Mouse (Mus musculus) hindbrain, embryonic 13.5 days (tissue): ENCODE results near the gene Mrpl12. TPM values are rescaled to one million over a fixed set of nuclear protein-coding genes. Genes with fewer than 3 reads are reported as not detected.

Source experiments
- ATAC-seq: fragments of 200-750 bp; cut with Nextera tagmentation; 2 replicates; pipeline ENCODE4 v1.8.0; 2017; ENCODE audit warnings: moderate TSS enrichment; ENCODE audit not compliant: low FRiP score
- H3K27ac ChIP-seq: fragments of 300-500 bp; sonication (generic); 2 replicates; pipeline ENCODE4 v1.5.1; 2015; ENCODE audit warnings: inconsistent platforms, mild to moderate bottlenecking, moderate library complexity
- H3K27me3 ChIP-seq: fragments of 300-500 bp; sonication (generic); 2 replicates; pipeline ENCODE4 v1.6.1; 2015; ENCODE audit warnings: mild to moderate bottlenecking, inconsistent platforms
- H3K36me3 ChIP-seq: fragments of 300-500 bp; sonication (generic); 2 replicates; pipeline ENCODE4 v1.6.1; 2015; ENCODE audit warnings: mild to moderate bottlenecking, inconsistent platforms
- H3K4me1 ChIP-seq: fragments of 300-500 bp; sonication (generic); replicated peaks from 2 replicates; pipeline ENCODE4 v1.6.1; 2015; ENCODE audit warnings: inconsistent platforms
- H3K4me2 ChIP-seq: fragments of 300-500 bp; sonication (generic); 2 replicates; pipeline ENCODE4 v1.6.1; 2015; ENCODE audit warnings: inconsistent platforms, mild to moderate bottlenecking, moderate library complexity
- H3K4me3 ChIP-seq: fragments of 300-500 bp; sonication (generic); 2 replicates; pipeline ENCODE4 v1.5.1; 2015; ENCODE audit warnings: mild to moderate bottlenecking, inconsistent platforms
- H3K9ac ChIP-seq: fragments of 300-500 bp; sonication (generic); 2 replicates; pipeline ENCODE4 v1.6.1; 2015; ENCODE audit warnings: mild to moderate bottlenecking, inconsistent platforms
- H3K9me3 ChIP-seq: fragments of 300-500 bp; sonication (generic); 2 replicates; pipeline ENCODE4 v1.6.1; 2016; ENCODE audit warnings: inconsistent platforms
- WGBS: fragments of 180-500 bp; shearing (Covaris S2); methylation state at CpG from one replicate; pipeline ENCODE4 v1.1.7; 2015; 5-methylcytosine and 5-hydroxymethylcytosine counted together
- polyA plus RNA-seq: library from polyadenylated mRNA; unstranded; fragments of >200 nt; fragmentation: Nextera tagmentation; extraction: Ambion mirVana; gene quantifications from 2 replicates; pipeline ENCODE4 v1.2.1, GENCODE M21; 2015

Gene Mrpl12
- polyA plus RNA-seq, 1 experiment from 2014 or later, result 108 TPM

DNA sequence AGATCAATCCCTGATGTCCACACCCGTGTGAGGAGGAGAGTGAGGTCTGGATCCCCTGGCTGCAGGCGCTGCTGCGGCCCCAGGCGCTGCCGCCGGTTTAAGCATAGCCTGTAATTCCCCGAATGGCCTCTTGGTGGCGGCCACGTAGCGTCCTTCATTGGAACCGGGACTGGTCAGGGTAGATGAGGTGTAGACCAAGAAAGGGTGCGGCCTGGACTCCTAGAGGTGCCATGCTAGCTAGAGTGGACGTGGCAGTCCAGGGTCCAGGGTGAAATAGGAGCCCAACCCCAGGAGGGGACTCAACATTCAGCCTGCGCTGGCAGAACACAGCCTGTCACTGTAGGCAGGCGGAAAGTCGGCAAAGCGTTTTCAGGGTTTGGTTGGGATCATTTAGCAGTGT lies 31.2 kb downstream of the Mrpl12 start:
- H3K4me2 ChIP-seq, result no peak overlapping the region
- ATAC-seq, result 0 out of 2 replicates have a peak, but pooled peaks have one; percentile 43
- 0 out of 2 replicates have a peak, but pooled peaks cover 6% of the 10 kb centered on the region for H3K27me3 ChIP-seq
- no peak overlapping the region for H3K4me3 ChIP-seq
- no peak overlapping the region for H3K9ac ChIP-seq
- 16% methylated on average over 17 of the region's 17 CpGs for WGBS
- no peaks in the 10 kb centered on the region for H3K9me3 ChIP-seq
- H3K36me3 ChIP-seq, result no peaks in the 10 kb centered on the region
- peaks cover 6% of the 10 kb centered on the region for H3K4me1 ChIP-seq
- H3K27ac ChIP-seq, result no peak overlapping the region

- 65% methylated on average over 4 of the region's 4 CpGs for WGBS
Observed at GRCm38 (mm10) chr11:120517147-120517546, 32.7 kb downstream of the Mrpl12 start.

GRCm38 (mm10) chr11:120518027-120518426 lies 33.6 kb downstream of the Mrpl12 start:
- Histone ChIP-seq H3K4me3 (no peak overlapping the region), H3K27ac (no peak overlapping the region), H3K4me1 (peaks cover 2% of the 10 kb centered on the region; the same call in 1 of the 2 replicates), H3K9me3 (no peaks in the 10 kb centered on the region), H3K27me3 (0 out of 2 replicates have a peak, but pooled peaks cover 3% of the 10 kb centered on the region), H3K4me2 (no peak overlapping the region), H3K9ac (no peak overlapping the region), H3K36me3 (no peaks in the 10 kb centered on the region)
- ATAC-seq, result no peak
- WGBS, result 69% methylated on average over 6 of the region's 6 CpGs

More at GRCm38 (mm10) chr11:120517147-120517546, 32.7 kb downstream of the Mrpl12 start:
- H3K4me3 ChIP-seq, result no peak overlapping the region
- 0 out of 2 replicates have a peak, but pooled peaks cover 3% of the 10 kb centered on the region for H3K27me3 ChIP-seq
- H3K4me1 ChIP-seq, result peaks cover 4% of the 10 kb centered on the region; the same call in 1 of the 2 replicates
- no peak overlapping the region for H3K4me2 ChIP-seq
- H3K27ac ChIP-seq, result no peak overlapping the region
- no peaks in the 10 kb centered on the region for H3K36me3 ChIP-seq
- no peak for ATAC-seq
- H3K9me3 ChIP-seq, result no peaks in the 10 kb centered on the region
- no peak overlapping the region for H3K9ac ChIP-seq

DNA sequence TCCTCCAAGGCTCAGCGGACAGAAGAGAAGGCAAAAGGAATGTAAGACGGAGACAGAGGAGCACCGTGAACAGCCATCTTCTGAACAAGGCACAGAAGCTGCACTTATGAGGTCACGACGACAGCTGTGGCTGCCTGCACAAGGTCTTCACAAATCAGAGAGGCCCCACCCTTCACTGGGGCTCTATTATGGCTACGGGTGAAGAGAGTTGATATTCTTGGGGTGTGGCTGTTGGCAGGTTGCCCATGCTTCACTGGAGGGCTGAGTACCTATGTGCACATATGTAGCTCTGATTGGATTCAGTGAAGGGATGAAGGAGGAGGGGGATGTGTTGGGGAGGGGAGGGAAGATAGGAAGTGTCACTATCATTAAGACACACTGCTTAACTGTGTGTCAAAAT lies 34.1 kb downstream of the Mrpl12 start:
- no peak for ATAC-seq
- Histone ChIP-seq H3K9ac (no peak overlapping the region), H3K9me3 (no peaks in the 10 kb centered on the region), H3K4me2 (no peak overlapping the region), H3K4me1 (no peaks in the 10 kb centered on the region), H3K27me3 (0 out of 2 replicates have a peak, but pooled peaks cover 3% of the 10 kb centered on the region), H3K36me3 (no peaks in the 10 kb centered on the region), H3K4me3 (no peak overlapping the region), H3K27ac (no peak overlapping the region)
- WGBS, result 75% methylated on average over 6 of the region's 6 CpGs

GRCm38 (mm10) chr11:120519738-120520137 lies 35.3 kb downstream of the Mrpl12 start:
- H3K9me3 ChIP-seq, result no peaks in the 10 kb centered on the region
- H3K4me1 ChIP-seq, result no peaks in the 10 kb centered on the region
- H3K9ac ChIP-seq, result peak overlapping the region; percentile 39; the same call in 1 of the 2 replicates
- ATAC-seq, result no peak
- H3K4me3 ChIP-seq, result no peak overlapping the region
- H3K4me2 ChIP-seq, result no peak overlapping the region
- 0 out of 2 replicates have a peak, but pooled peaks cover 3% of the 10 kb centered on the region for H3K27me3 ChIP-seq
- WGBS, result 55% methylated on average over 9 of the region's 9 CpGs
- no peak overlapping the region for H3K27ac ChIP-seq
- H3K36me3 ChIP-seq, result no peaks in the 10 kb centered on the region

DNA sequence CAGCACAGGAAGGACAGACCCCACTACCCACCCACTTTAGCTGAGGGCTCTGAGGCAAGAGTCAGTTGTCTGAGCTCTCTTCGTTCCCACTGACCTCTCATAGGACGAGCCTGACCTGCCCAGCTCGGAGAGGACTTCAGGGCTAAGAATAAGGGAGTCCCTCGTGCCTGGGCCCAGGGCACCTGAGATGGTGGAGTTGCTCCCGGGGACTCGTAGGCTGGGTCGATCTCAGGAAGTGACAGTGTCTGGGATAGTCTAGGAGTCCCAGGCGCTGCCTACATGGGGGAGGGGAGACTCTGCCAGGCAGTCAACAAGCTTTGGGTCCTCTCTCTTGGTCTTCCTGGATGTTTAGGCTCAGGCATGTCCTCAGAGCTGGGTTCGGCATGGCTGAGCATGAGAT lies 36.1 kb downstream of the Mrpl12 start:
- H3K4me3 ChIP-seq, result no peak overlapping the region
- no peak overlapping the region for H3K27ac ChIP-seq
- 76% methylated on average over 9 of the region's 9 CpGs for WGBS
- no peak overlapping the region for H3K9ac ChIP-seq
- no peak overlapping the region for H3K4me2 ChIP-seq
- no peak for ATAC-seq
- H3K9me3 ChIP-seq, result no peaks in the 10 kb centered on the region
- no peaks in the 10 kb centered on the region for H3K4me1 ChIP-seq
- H3K27me3 ChIP-seq, result 0 out of 2 replicates have a peak, but pooled peaks cover 3% of the 10 kb centered on the region
- no peaks in the 10 kb centered on the region for H3K36me3 ChIP-seq

- Histone ChIP-seq H3K27ac (no peak overlapping the region), H3K27me3 (0 out of 2 replicates have a peak, but pooled peaks cover 5% of the 10 kb centered on the region), H3K9ac (no peak overlapping the region), H3K36me3 (no peaks in the 10 kb centered on the region), H3K4me1 (no peaks in the 10 kb centered on the region), H3K9me3 (no peaks in the 10 kb centered on the region), H3K4me2 (no peak overlapping the region), H3K4me3 (no peak overlapping the region)
- 80% methylated on average over 5 of the region's 5 CpGs for whole genome bisulfite sequencing
- ATAC-seq, result no peak
Observed at GRCm38 (mm10) chr11:120520967-120521540, 36.6 kb downstream of the Mrpl12 start.

DNA sequence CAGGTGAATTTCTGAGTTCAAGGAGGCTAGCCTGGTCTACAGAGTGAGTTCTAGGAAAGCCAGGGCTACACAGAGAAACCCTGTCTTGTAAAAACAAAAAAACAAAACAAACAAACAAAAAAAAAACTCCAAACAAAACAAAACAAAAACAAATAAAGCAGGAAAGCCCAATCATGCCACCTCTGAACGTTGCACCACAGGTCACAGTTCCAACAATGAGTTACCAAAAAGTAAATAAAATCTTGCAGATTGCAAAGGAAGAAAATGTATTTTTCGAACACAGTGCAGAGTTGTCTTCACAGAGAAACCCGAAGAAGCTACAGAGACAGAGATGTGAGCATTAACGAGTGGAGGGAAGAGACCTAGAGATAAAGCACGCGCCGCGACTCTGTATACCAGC lies 38.2 kb downstream of the Mrpl12 start:
- no peak for ATAC-seq
- no peaks in the 10 kb centered on the region for H3K4me1 ChIP-seq

DNA sequence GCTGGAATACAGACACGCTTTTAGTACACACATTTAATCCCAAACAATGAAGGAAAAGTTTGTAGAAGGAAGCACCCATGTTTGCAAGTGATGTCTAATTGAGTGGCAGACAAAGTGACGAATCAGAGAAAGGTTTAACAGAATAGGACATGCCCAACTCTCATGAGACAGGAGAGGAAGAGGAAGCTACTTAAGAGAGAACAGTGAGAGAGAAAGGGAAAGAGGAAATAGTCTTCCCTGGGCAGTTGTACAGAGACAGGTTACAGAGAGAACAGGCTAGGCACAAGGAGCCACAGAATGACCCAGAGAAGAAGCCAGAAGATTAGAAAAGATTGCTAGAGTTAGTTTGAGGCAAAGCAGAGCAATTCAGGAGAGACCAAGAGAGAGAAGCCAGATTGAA lies 41.5 kb downstream of the Mrpl12 start:
- Histone ChIP-seq H3K4me1 (peaks cover 8% of the 10 kb centered on the region), H3K27ac (no peak overlapping the region), H3K4me2 (no peak overlapping the region), H3K9ac (no peak overlapping the region), H3K9me3 (no peaks in the 10 kb centered on the region), H3K4me3 (no peak overlapping the region), H3K27me3 (peaks cover 42% of the 10 kb centered on the region), H3K36me3 (no peaks in the 10 kb centered on the region)
- WGBS, result 78% methylated on average over 2 of the region's 2 CpGs
- no peak for ATAC-seq

More for the DNA sequence above, 38.2 kb downstream of the Mrpl12 start:
- Histone ChIP-seq H3K27me3 (peaks cover 8% of the 10 kb centered on the region; the same call in 1 of the 2 replicates), H3K27ac (no peak overlapping the region), H3K9me3 (no peaks in the 10 kb centered on the region), H3K9ac (no peak overlapping the region), H3K4me2 (no peak overlapping the region), H3K4me3 (no peak overlapping the region), H3K36me3 (no peaks in the 10 kb centered on the region)
- 90% methylated on average over 8 of the region's 8 CpGs for WGBS

- Histone ChIP-seq H3K36me3 (no peaks in the 10 kb centered on the region), H3K4me1 (peaks cover 11% of the 10 kb centered on the region), H3K4me3 (no peak overlapping the region), H3K4me2 (no peak overlapping the region), H3K27me3 (peaks cover 60% of the 10 kb centered on the region), H3K27ac (no peak overlapping the region), H3K9ac (0 out of 2 replicates have a peak overlapping the region, but pooled peaks have one; percentile 8), H3K9me3 (no peaks in the 10 kb centered on the region)
- ATAC-seq, result no peak
- WGBS, result 86% methylated on average over 9 of the region's 9 CpGs
Observed at GRCm38 (mm10) chr11:120527690-120528354, 43.4 kb downstream of the Mrpl12 start.

GRCm38 (mm10) chr11:120528903-120529302 lies 44.5 kb downstream of the Mrpl12 start:
- H3K4me3 ChIP-seq, result no peak overlapping the region
- H3K4me2 ChIP-seq, result no peak overlapping the region
- H3K27me3 ChIP-seq, result peaks cover 71% of the 10 kb centered on the region
- 65% methylated on average over 4 of the region's 4 CpGs for WGBS
- H3K4me1 ChIP-seq, result peaks cover 11% of the 10 kb centered on the region
- no peak for ATAC-seq
- H3K9me3 ChIP-seq, result no peaks in the 10 kb centered on the region
- H3K36me3 ChIP-seq, result no peaks in the 10 kb centered on the region
- H3K27ac ChIP-seq, result no peak overlapping the region
- no peak overlapping the region for H3K9ac ChIP-seq

DNA sequence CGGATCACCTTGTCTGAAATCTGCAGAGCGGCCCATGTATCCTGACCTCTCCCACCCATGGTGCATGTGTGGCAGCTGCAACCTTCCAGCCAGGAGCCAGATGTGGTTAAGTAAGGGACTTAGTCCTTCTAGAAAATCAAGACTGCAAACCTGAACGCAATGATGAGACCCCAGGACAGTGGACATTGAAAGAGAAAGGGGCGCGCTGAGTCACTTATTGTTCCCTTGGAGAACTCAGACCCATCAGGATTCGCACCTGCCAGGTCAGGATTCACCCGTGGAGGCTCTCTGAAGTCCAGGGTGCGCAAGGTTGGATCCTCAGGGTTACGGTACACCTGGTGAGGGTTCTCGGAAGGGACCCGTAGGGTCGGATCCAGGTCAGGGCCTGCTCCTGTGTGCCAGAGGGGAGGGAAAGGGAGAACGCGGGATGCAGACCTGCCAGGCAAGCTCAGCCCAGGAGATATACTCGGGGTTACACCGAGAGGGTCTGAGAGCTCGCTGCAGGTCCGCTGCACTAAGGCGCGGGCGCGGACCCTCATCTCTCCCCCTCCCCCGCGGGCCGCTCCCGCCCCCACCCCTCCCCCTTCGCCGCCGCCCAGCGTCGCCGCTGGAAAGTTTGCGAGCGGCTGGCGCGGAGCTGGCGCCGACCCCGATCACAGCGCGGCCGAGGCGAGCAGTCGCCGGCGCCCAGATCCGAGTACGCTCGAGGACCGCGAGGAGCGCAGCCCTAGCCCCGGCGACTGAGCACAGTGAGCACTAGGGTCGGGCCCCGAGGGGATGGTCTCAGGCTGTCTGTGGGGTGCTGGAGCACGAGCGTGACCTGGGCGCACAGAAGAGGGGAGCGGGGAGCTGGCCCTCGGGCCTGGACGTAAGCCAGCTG lies 45.9 kb downstream of the Mrpl12 start, which contains the start of gene Gcgr:
Gene Gcgr (plus strand): TSS at position 615 of the 880 bp plus-strand sequence.
- ATAC-seq, result no peak
- Histone ChIP-seq H3K9me3 (no peaks in the 10 kb centered on the region), H3K27me3 (peaks cover 84% of the 10 kb centered on the region), H3K4me1 (peaks cover 11% of the 10 kb centered on the region), H3K4me3 (peak within 1 kb of the TSS; percentile 37), H3K36me3 (no peaks in the 10 kb centered on the region), H3K27ac (no peak within 1 kb of the TSS), H3K9ac (peak within 1 kb of the TSS; percentile 63), H3K4me2 (peak within 1 kb of the TSS; percentile 58)
- WGBS, result 11% methylated on average over 39 of the region's 62 CpGs
